Comparison of ENCODE assay signal across 8 mouse cellular contexts in genomic region chr3:96198601-96199251, GRCm38 (mm10). TPM values are rescaled to one million over a fixed set of nuclear protein-coding genes. Genes with fewer than 3 reads are reported as not detected.
DNase-seq lines count a peak whose midpoint lies in the region; ATAC-seq and TF ChIP-seq lines count a peak whose summit lies in the region.
"Not testable (repeated sequence)": the region's sequence is repeated elsewhere in the genome, so short reads cannot be mapped to it uniquely, and the experiment has no call there.
"Had no signal": no experiment of that assay in that cellular context is flagged by ENCODE, and none has a peak within 500 bp of the region (broad histone marks: within the 10 kb centered on the region; RNA-seq: fewer than 3 reads in every experiment).

No protein-coding gene starts in this region.

- TF ChIP-seq POLR2A in cortical plate, adult 2 months (IDR thresholded peaks at IDR 0.05; ENCODE audit: extremely low read depth, insufficient read depth, low read length): not testable (repeated sequence)

- WGBS in forebrain, embryonic 15.5 days: 27% methylated on average over 8 of the region's 8 CpGs
- WGBS in heart, embryonic 15.5 days: 28% methylated on average over 8 of the region's 8 CpGs
- 35% methylated on average over 5 of the region's 8 CpGs for WGBS in intestine, embryonic 14.5 days
- WGBS in limb, embryonic 12.5 days: 24% methylated on average over 8 of the region's 8 CpGs
- WGBS in lung, embryonic 14.5 days: 26% methylated on average over 6 of the region's 8 CpGs
- WGBS in neural tube, embryonic 12.5 days: 33% methylated on average over 8 of the region's 8 CpGs

- H3K9ac ChIP-seq in forebrain, embryonic 15.5 days (replicated peaks); heart, embryonic 15.5 days; intestine, embryonic 14.5 days (ENCODE audit: low read length); limb, embryonic 12.5 days (replicated peaks); lung, embryonic 14.5 days; neural tube, embryonic 12.5 days: not testable (repeated sequence)

- H3K9me3 ChIP-seq in forebrain, embryonic 15.5 days; heart, embryonic 15.5 days (replicated peaks); intestine, embryonic 14.5 days (ENCODE audit: control insufficient read depth, low read length); limb, embryonic 12.5 days; lung, embryonic 14.5 days (ENCODE audit: low read depth, low read length); neural tube, embryonic 12.5 days: not testable (repeated sequence)

- not testable (repeated sequence) for TF ChIP-seq CTCF in cortical plate, adult 2 months (IDR thresholded peaks at IDR 0.05; ENCODE audit: extremely low read depth, insufficient read depth, low read length); lung, embryonic 14.5 days (IDR thresholded peaks at IDR 0.05; ENCODE audit: low read depth)

- DNase-seq in intestine, embryonic 14.5 days (ENCODE audit: low spot score); lung, embryonic 14.5 days: not testable (repeated sequence)

- not testable (repeated sequence) for H3K36me3 ChIP-seq in forebrain, embryonic 15.5 days; intestine, embryonic 14.5 days (ENCODE audit: control insufficient read depth, insufficient read depth, low read length); limb, embryonic 12.5 days; lung, embryonic 14.5 days (ENCODE audit: insufficient read depth); neural tube, embryonic 12.5 days
- H3K36me3 ChIP-seq in heart, embryonic 15.5 days: peaks cover 15% of the 10 kb centered on the region

- ATAC-seq in forebrain, embryonic 15.5 days (replicated peaks); heart, embryonic 15.5 days (replicated peaks; ENCODE audit: insufficient number of reproducible peaks, insufficient read depth, low FRiP score, low read depth); intestine, embryonic 14.5 days (replicated peaks; ENCODE audit: low FRiP score, low TSS enrichment, low read depth); limb, embryonic 12.5 days (ENCODE audit: insufficient number of reproducible peaks, insufficient read depth, low FRiP score, low TSS enrichment, low read depth); lung, embryonic 14.5 days (ENCODE audit: insufficient read depth); neural tube, embryonic 12.5 days (ENCODE audit: low FRiP score, low read depth): not testable (repeated sequence)

- peak overlapping the region; percentile 97 for H3K4me2 ChIP-seq in forebrain, embryonic 15.5 days (replicated peaks)
- peak overlapping the region; percentile 99; the same call in 1 of the 2 replicates for H3K4me2 ChIP-seq in heart, embryonic 15.5 days
- peak overlapping the region; percentile 88 for H3K4me2 ChIP-seq in intestine, embryonic 14.5 days (ENCODE audit: low read length)
- peak overlapping the region; percentile 91; the same call in 1 of the 2 replicates for H3K4me2 ChIP-seq in limb, embryonic 12.5 days
- peak overlapping the region; percentile 98 for H3K4me2 ChIP-seq in lung, embryonic 14.5 days
- H3K4me2 ChIP-seq in neural tube, embryonic 12.5 days (replicated peaks): 0 out of 2 replicates have a peak overlapping the region, but pooled peaks have one; percentile 9

- not testable (repeated sequence) for H3K4me1 ChIP-seq in cortical plate, adult 2 months (ENCODE audit: control insufficient read depth, insufficient read depth, low read length); lung, embryonic 14.5 days (ENCODE audit: insufficient read depth)
- peaks cover 17% of the 10 kb centered on the region for H3K4me1 ChIP-seq in forebrain, embryonic 15.5 days
- H3K4me1 ChIP-seq in heart, embryonic 15.5 days (replicated peaks): peaks cover 16% of the 10 kb centered on the region
- peaks cover 12% of the 10 kb centered on the region for H3K4me1 ChIP-seq in intestine, embryonic 14.5 days (replicated peaks; ENCODE audit: control insufficient read depth, insufficient read depth, low read length)
- H3K4me1 ChIP-seq in limb, embryonic 12.5 days (replicated peaks): peaks cover 11% of the 10 kb centered on the region
- H3K4me1 ChIP-seq in neural tube, embryonic 12.5 days: peaks cover 11% of the 10 kb centered on the region

- H3K27me3 ChIP-seq in forebrain, embryonic 15.5 days; heart, embryonic 15.5 days; intestine, embryonic 14.5 days (replicated peaks; ENCODE audit: control insufficient read depth, insufficient read depth, low read length); limb, embryonic 12.5 days; lung, embryonic 14.5 days (ENCODE audit: insufficient read depth, low read length); neural tube, embryonic 12.5 days (replicated peaks): not testable (repeated sequence)

- peak overlapping the region; percentile 6; the same call in 1 of the 2 replicates for H3K4me3 ChIP-seq in cortical plate, adult 2 months (ENCODE audit: insufficient read depth, low read length)
- H3K4me3 ChIP-seq in forebrain, embryonic 15.5 days; heart, embryonic 15.5 days; intestine, embryonic 14.5 days (ENCODE audit: low read depth, low read length); limb, embryonic 12.5 days (replicated peaks); lung, embryonic 14.5 days (ENCODE audit: low read depth, low read length); neural tube, embryonic 12.5 days: not testable (repeated sequence)

- H3K27ac ChIP-seq in cortical plate, adult 2 months (ENCODE audit: insufficient read depth, low read length); forebrain, embryonic 15.5 days (replicated peaks); heart, embryonic 15.5 days; intestine, embryonic 14.5 days (ENCODE audit: low read depth); limb, embryonic 12.5 days; lung, embryonic 14.5 days (ENCODE audit: low read depth); neural tube, embryonic 12.5 days: not testable (repeated sequence)

RNA-seq across cellular contexts. Expression of gene Sv2a, which starts 17.8 kb away (rescaled TPM):
- polyA plus RNA-seq in cortical plate, adult 2 months (2012; rRNA removed): 279 and 292 TPM in 2 replicates
- 69.1 and 73.3 TPM in 2 replicates for polyA plus RNA-seq in forebrain, embryonic 15.5 days (2015; fragmentation: Nextera tagmentation; extraction: Ambion mirVana)
- 12.9 and 13.6 TPM in 2 replicates for polyA plus RNA-seq in heart, embryonic 15.5 days (2015; fragmentation: Nextera tagmentation; extraction: Ambion mirVana)
- polyA plus RNA-seq in intestine, embryonic 14.5 days (2014; fragmentation: Nextera tagmentation; extraction: Ambion mirVana): 6.5 and 8.3 TPM in 2 replicates
- 5.6 and 5.9 TPM in 2 replicates for polyA plus RNA-seq in limb, embryonic 12.5 days (2016; fragmentation: Nextera tagmentation; extraction: Ambion mirVana)
- 3.6 and 5.8 TPM in 2 replicates for polyA plus RNA-seq in lung, embryonic 14.5 days (2014; fragmentation: Nextera tagmentation; extraction: Ambion mirVana)
- 44.4 and 44.8 TPM in 2 replicates for polyA plus RNA-seq in neural tube, embryonic 12.5 days (2016; fragmentation: Nextera tagmentation; extraction: Ambion mirVana)

RNA-seq across cellular contexts. Expression of gene Bola1, which starts 20.8 kb away (rescaled TPM):
- polyA plus RNA-seq in cortical plate, adult 2 months (2012; rRNA removed): 29.4 and 29.9 TPM in 2 replicates
- polyA plus RNA-seq in forebrain, embryonic 15.5 days (2015; fragmentation: Nextera tagmentation; extraction: Ambion mirVana): 71.8 and 75.5 TPM in 2 replicates
- polyA plus RNA-seq in heart, embryonic 15.5 days (2015; fragmentation: Nextera tagmentation; extraction: Ambion mirVana): 40.7 and 40.8 TPM in 2 replicates
- 74.2 and 79.5 TPM in 2 replicates for polyA plus RNA-seq in intestine, embryonic 14.5 days (2014; fragmentation: Nextera tagmentation; extraction: Ambion mirVana)
- 54.6 and 56.3 TPM in 2 replicates for polyA plus RNA-seq in limb, embryonic 12.5 days (2016; fragmentation: Nextera tagmentation; extraction: Ambion mirVana)
- 57.6 and 68.0 TPM in 2 replicates for polyA plus RNA-seq in lung, embryonic 14.5 days (2014; fragmentation: Nextera tagmentation; extraction: Ambion mirVana)
- polyA plus RNA-seq in neural tube, embryonic 12.5 days (2016; fragmentation: Nextera tagmentation; extraction: Ambion mirVana): 60.8 and 69.5 TPM in 2 replicates

RNA-seq across cellular contexts. Expression of gene Hist2h2ab, which starts 20.9 kb away (rescaled TPM):
- polyA plus RNA-seq in cortical plate, adult 2 months (2012; rRNA removed): 1.3 and 2.7 TPM in 2 replicates
- polyA plus RNA-seq in forebrain, embryonic 15.5 days (2015; fragmentation: Nextera tagmentation; extraction: Ambion mirVana): 0.46 TPM in 1 of 2 replicates, not detected in the other
- polyA plus RNA-seq in heart, embryonic 15.5 days (2015; fragmentation: Nextera tagmentation; extraction: Ambion mirVana): 0.43 TPM in 1 of 2 replicates, not detected in the other
- 0.74 and 1.3 TPM in 2 replicates for polyA plus RNA-seq in intestine, embryonic 14.5 days (2014; fragmentation: Nextera tagmentation; extraction: Ambion mirVana)
- polyA plus RNA-seq in limb, embryonic 12.5 days (2016; fragmentation: Nextera tagmentation; extraction: Ambion mirVana): 1.7 and 2.0 TPM in 2 replicates
- polyA plus RNA-seq in lung, embryonic 14.5 days (2014; fragmentation: Nextera tagmentation; extraction: Ambion mirVana): not detected in 2 replicates
- polyA plus RNA-seq in neural tube, embryonic 12.5 days (2016; fragmentation: Nextera tagmentation; extraction: Ambion mirVana): 1.7 TPM in 1 of 2 replicates, not detected in the other
- polyA plus RNA-seq: macrophage had no signal

RNA-seq across cellular contexts. Expression of gene Hist2h2ac, which starts 22.0 kb away (rescaled TPM):
- 1.9 and 4.6 TPM in 2 replicates for polyA plus RNA-seq in cortical plate, adult 2 months (2012; rRNA removed)
- polyA plus RNA-seq in forebrain, embryonic 15.5 days (2015; fragmentation: Nextera tagmentation; extraction: Ambion mirVana): 4.7 and 6.8 TPM in 2 replicates
- 5.3 and 5.5 TPM in 2 replicates for polyA plus RNA-seq in heart, embryonic 15.5 days (2015; fragmentation: Nextera tagmentation; extraction: Ambion mirVana)
- 7.9 and 9.7 TPM in 2 replicates for polyA plus RNA-seq in intestine, embryonic 14.5 days (2014; fragmentation: Nextera tagmentation; extraction: Ambion mirVana)
- 13.1 and 17.7 TPM in 2 replicates for polyA plus RNA-seq in limb, embryonic 12.5 days (2016; fragmentation: Nextera tagmentation; extraction: Ambion mirVana)
- polyA plus RNA-seq in lung, embryonic 14.5 days (2014; fragmentation: Nextera tagmentation; extraction: Ambion mirVana): 10.8 and 11.9 TPM in 2 replicates
- 5.7 and 9.5 TPM in 2 replicates for polyA plus RNA-seq in neural tube, embryonic 12.5 days (2016; fragmentation: Nextera tagmentation; extraction: Ambion mirVana)
- polyA plus RNA-seq: macrophage had no signal

RNA-seq across cellular contexts. Expression of gene Hist2h2be, which starts 22.2 kb away (rescaled TPM):
- 7.7 TPM in 2 replicates for polyA plus RNA-seq in cortical plate, adult 2 months (2012; rRNA removed)
- polyA plus RNA-seq in forebrain, embryonic 15.5 days (2015; fragmentation: Nextera tagmentation; extraction: Ambion mirVana): 9.1 and 9.7 TPM in 2 replicates
- polyA plus RNA-seq in heart, embryonic 15.5 days (2015; fragmentation: Nextera tagmentation; extraction: Ambion mirVana): 7.3 and 8.1 TPM in 2 replicates
- 7.3 and 7.6 TPM in 2 replicates for polyA plus RNA-seq in intestine, embryonic 14.5 days (2014; fragmentation: Nextera tagmentation; extraction: Ambion mirVana)
- 9.9 and 10.4 TPM in 2 replicates for polyA plus RNA-seq in limb, embryonic 12.5 days (2016; fragmentation: Nextera tagmentation; extraction: Ambion mirVana)
- 5.9 and 6.4 TPM in 2 replicates for polyA plus RNA-seq in lung, embryonic 14.5 days (2014; fragmentation: Nextera tagmentation; extraction: Ambion mirVana)
- polyA plus RNA-seq in neural tube, embryonic 12.5 days (2016; fragmentation: Nextera tagmentation; extraction: Ambion mirVana): 5.6 and 5.7 TPM in 2 replicates

Comparison
In these comparisons a context has a peak if more than half of its experiments do, and no peak if none do; other contexts are left out.
1. H3K4me2 ChIP-seq: peak in every context shown above with its lines; median percentile 99 in heart, embryonic 15.5 days; 98 in lung, embryonic 14.5 days; 97 in forebrain, embryonic 15.5 days; 91 in limb, embryonic 12.5 days; 88 in intestine, embryonic 14.5 days; 9 in neural tube, embryonic 12.5 days.